Mouse (Mus musculus) yolk sac, embryonic 10.5 days (tissue): ENCODE results near the gene Acot1.

Source experiments
- DNase-seq: peaks from one replicate; pipeline ENCODE4 v3.0.0-alpha.2; 2017; ENCODE audit warnings: low spot score

Acot1 gene

DNA sequence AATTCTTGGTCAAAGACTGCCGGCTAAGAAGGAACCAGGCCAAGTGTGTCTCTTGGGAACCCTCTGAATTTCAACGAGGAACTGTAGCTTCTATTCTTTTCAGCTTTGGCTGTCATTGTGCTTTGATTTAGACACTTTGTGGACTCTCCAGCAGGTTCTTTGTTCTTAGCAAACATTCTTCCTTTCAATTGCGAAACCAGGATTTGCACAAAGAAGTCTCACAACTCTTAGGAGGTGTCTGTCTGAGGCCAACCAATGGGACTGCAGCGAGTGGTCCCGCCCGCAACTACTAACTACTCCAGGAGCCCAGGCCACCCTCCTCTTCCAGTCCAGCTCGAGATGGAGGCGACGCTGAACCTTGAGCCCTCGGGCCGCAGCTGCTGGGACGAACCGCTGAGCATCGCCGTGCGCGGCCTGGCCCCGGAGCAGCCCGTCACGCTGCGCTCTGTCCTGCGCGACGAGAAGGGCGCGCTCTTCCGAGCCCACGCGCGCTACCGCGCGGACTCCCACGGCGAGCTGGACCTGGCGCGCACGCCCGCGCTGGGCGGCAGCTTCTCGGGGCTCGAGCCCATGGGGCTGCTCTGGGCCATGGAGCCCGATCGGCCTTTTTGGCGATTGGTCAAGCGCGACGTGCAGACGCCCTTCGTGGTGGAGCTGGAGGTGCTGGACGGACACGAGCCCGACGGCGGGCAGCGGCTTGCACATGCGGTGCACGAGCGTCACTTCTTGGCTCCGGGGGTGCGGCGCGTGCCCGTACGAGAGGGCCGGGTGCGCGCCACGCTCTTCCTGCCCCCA, at the start of gene Acot1:
Acot1 (plus strand) TSS at position 320 of the 795 bp plus-strand sequence.
- peak; percentile 90 for DNase-seq

DNA sequence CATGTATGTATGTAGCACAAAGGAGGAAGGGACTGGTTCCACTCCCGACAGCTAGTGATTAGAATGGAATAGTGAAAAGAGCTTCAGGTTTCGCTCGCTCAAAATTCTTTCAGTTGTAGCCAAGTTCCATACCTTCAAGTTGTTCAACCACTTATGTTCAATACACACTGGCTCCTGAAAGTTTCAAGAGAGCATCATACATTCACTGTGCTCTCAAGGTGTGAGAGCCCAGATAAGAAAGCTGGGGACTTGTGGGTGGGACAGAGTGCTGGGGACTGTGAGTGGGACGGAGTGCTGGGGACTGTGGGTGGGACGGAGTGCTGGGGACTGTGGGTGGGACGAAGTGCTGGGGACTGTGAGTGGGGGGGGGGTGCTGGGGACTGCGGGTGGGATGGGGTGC, 44.1 kb upstream of the Acot1 start:
- DNase-seq, result no peak

DNA sequence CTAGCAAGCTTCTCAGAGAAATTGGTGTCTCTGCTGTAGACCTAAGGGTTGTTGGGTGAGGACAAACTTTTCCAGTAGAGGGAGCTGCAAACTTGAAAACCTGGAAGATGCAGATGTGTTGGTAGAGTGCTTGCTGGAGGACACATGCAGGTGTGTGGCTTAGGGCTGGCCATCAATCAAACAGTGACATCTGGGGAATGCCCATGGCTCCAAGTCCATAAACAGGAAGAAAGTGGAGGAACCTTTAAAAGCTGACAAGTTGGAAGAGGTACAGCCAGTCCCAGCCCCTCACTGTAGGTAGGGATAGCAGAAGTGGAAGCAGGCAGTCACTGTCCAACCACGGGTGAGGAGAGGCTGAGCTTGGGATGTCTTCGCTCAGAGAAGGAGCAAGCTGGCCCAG, 37.2 kb upstream of the Acot1 start:
- DNase-seq, result peak; percentile 55

DNA sequence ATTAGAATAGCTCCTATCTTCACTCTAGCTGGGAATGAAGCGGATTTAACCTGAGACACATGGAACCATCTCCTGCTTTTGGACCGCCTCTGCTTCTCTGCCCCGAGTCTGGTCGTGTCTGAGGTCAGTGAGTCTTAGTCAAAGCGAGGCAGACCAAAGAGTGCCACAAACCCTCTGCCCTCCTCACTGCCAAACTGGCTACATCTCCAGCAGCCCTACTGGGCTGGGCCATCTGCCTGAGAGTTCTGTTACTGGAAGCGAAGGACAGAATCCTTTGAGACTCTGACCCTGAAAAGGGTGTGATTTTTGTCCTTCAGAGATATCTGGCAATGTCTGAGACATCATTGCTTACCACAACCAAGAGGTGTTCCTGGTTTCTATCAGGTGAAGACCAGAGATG, 30.4 kb upstream of the Acot1 start:
- no peak for DNase-seq

DNA sequence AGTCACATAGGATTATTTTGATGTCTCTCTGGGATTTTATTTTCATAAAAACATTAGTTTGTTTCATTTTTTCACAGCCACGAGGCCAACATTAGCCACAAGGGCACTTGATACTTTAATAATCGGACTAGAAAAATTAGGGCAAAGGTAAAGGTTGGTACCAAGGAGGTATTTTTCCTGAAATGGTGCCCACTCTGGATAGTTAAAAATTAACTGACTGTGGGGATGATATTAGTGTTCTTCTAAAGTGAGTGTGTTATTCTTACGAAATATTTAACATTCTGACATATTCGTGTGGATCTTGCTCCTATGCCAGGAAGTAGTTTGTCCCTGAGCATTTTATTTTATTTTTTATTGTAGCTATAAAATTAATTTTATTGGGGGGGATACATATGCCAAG, 27.7 kb upstream of the Acot1 start:
- DNase-seq, result no peak

DNA sequence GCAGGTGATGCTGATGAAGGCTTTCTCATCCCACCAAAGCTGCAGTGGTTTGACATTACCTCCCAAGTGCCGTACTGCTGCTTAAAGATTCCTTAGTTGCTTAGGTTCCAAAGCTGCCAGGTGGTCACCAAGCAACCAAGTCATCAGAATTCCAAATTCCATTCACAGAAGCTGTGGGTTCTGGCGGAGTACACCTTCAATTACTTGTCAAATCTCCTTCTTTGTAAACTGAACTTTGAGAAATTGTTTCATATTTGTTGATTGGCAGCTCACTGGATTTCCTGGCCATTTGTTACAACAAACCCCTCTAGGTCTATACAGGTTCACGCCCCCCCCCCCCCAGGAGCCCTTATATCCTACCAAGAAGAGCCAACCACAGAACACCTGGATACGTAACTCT, 24.5 kb upstream of the Acot1 start, which contains the start of gene Heatr4:
Heatr4 (minus strand) TSS at position 101 of the 400 bp plus-strand sequence.
- DNase-seq, result no peak

DNA sequence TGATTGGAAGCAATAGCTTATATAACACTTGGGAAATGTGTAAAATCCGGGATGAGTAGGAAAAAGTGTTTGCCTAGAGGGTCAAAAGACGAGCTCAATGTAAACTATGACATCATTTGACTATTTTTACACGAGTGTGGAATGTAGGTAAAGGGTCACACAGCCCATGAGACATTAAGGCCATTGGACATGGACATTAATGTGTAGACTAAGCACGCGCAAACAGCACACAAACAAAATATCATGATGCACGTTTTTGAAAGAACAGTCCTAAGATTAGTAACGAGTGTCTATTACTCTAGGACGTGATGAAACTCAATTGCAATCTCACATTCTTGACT, 22.1 kb upstream of the Acot1 start:
- no peak for DNase-seq

DNA sequence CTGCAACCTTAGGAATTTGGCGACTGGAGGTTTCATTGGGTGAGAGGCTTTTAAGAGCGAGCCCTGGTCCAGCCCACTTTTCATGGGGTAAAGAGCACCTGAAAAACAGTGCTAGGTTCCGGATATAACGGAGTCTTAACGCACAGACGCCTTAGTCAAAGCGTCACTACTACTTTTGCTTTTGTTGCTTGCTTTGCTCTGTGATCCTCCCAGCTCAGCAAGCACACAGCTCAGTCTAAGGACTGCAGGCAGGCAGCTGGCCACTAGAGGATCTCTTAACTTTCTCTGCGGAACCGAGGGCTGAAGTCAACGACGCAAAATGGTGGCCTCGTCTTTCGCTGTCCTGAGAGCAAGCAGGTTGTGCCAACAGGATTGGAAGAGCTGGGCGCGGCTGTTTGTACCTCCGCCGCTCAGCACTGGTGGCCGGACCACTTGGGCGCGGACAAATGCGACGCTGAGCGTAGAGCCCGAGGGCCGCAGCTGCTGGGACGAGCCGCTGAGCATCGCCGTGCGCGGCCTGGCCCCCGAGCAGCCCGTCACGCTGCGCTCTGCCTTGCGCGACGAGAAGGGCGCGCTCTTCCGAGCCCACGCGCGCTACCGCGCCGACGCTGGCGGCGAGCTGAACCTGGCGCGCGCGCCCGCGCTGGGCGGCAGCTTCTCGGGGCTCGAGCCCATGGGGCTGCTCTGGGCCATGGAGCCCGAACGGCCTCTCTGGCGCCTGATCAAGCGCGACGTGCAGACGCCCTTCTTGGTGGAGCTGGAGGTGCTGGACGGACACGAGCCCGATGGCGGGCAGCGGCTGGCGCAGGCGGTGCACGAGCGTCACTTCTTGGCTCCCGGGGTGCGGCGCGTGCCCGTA, 21.5 kb upstream of the Acot1 start, which contains the start of gene Acot2:
Acot2 (plus strand) TSS at position 279 of the 859 bp plus-strand sequence.
- DNase-seq, result peak; percentile 84

DNA sequence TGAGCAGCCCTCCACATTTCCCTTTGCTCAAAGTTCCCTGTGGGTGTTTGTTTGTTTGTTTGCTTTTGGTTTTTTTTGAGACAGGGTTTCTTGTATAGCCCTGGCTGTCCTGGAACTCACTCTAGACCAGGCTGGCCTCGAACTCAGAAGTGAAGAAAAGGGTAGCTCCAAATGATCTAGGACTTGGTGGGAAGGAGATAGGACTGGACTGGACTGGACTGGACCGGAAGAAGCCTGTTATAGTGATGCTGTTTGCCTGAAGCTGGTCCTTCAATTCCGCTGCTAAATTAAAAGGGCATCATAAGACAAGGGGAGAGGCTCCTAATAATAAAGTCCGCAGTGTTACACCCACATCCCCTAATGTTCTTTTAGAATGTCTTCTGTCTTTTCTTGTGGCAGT, 20.8 kb upstream of the Acot1 start:
- no peak for DNase-seq

DNA sequence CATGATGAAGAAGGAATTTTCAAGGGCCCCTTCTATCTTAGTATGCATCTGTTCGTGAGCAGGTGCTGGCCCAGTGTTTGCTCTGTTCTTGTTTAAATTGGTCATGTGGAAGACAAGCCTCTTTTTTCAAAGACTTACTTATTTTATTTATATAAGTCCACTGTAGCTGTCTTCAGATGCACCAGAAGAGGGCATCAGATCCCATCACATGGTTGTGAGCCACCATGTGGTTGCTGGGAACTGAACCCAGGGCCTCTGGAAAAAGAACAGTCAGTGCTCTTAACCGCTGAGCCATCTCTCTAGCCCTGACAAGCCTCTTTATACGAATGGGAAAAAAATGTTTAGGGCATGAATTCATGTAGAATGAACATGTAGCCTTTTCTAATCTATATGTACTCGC, 19.9 kb upstream of the Acot1 start:
- DNase-seq, result no peak

DNA sequence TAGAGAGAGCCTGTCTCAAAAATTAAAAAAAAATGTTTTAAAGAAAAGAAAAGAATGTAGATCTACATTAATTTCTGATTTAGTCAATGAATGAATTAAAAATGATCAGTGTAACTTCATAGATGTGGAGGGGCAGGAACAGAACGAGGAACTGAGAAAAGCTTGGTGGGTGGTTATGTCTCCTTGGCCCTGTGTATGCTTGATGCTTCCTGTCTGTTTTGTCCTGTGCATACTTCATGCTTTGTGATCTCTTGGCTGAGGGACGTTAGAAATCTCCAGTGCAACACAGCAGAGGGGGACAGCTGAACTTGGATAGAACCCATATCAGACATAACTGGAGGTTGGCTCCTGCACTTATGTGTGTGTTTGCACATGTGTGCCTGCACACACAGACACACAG, 12.1 kb upstream of the Acot1 start:
- no peak for DNase-seq

DNA sequence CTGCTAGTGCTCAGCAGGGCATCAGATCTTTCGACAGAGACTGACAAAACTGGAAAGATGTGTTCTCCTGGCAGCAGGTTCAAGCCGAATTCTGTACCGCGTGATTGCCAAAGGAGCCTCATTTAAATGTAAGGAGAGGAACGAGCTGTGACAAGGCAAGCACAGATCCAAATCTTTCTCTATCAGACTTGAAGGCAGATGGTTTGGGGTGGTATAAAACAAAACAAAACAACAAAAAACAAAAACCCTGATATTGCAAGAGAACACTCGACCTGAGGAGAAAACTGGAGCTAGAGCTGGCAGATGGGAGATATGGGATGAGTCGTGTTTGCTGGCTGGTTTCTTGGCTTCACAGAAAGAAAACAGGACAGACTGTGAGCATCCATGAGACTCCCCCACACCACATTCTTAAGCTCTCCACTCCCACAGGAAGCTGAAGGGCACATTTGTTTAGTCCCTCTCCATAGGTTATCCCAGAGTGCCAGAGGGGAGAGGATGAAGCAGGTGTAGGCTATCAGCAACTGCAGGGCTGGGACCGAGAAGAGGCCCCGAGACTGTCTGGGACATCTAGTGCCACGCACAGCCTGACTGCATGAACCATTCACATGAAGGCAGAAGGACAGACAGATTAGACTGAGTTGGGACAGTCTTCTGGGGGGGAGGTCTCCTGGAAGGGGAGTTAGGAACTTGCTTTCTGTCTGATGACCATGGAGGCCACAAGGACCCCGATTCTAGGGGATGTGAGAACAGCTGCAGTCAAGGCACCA, 10.8 kb upstream of the Acot1 start:
- DNase-seq, result no peak

DNA sequence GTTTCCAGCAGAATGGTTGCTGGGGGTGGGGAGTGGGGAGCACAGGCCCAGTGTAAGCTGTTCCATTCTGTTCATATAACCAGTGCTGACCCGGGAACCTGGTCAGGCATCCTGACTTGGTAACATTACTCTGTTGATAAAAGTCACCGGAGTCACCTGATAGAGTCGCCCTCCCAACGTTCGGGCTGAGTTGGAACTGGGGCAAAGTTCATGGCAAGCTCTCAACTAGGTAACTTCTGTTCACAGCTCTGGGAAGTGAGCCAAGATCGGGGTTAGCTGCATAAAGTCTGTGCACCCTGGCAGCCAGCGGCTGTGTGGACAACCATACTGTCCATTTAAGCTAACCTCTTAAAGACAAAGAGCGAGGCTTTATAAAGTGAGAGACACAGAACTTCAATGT, 10.1 kb upstream of the Acot1 start:
- peak; percentile 82 for DNase-seq

DNA sequence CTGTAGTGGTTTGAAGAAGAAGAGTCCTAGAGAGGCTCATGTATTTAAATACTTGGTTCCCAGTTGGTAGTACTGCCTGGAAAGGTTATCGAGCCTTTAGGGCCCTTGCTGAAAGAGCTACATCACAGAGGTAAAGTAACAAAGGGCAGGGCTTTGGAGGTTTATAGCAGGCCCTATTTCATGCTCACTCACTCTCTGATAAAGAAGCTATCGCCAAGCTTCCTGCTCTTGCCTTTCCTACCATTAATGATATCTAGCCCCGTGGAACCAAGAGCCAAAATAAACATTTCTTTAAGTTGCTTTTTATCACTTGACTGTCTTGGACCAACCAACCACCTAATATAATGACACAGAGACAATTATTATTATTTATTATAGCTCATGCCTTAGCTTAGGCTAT, 8.9 kb upstream of the Acot1 start:
- DNase-seq, result no peak

DNA sequence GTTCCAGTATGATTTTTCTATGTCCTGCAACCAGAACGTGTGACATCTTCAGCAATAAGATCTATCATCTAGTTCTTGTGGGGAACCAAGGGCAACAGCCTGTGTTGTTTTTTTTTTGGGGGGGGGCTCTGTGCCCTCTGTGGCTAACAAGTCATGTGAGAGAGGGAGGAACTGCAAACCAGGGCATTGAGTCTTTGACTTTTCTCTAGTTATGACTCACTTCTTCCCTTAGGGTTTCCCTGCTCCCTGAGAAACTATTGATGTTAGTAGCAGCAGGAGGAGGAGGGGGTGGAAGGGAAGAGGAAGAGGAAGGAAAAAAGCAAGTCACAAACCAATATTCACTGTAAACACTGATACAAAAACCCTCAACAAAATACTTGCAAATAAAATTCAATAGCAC, 5.4 kb upstream of the Acot1 start:
- no peak for DNase-seq

DNA sequence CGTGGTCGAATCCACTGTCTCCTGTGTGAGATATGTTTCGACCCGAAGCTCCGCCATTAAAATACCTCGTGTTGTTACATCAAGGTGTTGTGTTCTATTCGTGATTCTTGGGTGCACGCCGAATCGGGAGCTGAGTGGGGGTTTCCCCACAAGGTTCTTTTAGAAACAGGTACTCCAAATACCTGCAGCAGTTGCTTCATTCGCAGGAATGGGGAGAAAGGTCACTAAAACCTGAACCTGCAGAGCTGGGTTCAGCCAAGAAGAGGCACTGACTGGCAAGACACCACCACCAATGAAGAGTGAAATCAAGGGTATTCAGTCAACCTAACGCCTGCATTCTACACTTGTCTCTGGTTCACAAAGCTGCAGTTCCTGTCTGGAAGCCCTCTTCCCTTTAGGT, 1.0 kb upstream of the Acot1 start:
- no peak for DNase-seq

DNA sequence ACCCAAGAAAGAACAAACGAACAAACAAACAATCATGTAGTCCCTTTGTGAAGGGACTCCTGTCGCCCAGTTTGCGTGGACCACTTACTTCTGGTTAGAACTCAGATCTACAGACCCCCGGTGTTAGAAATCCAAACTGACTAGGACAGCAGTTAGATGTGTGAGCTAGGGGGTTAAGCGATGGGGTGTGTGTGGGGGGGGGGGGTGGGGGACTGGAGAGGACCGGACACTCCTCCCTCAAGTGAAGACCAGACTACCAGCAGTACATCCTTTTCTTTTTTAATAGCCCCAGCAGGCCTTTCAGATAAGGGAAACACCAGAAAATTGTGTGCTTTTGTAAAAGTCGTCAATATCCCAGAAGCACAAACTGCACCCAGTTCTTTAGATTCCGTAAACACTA, 561 bp upstream of the Acot1 start:
- DNase-seq, result no peak

DNA sequence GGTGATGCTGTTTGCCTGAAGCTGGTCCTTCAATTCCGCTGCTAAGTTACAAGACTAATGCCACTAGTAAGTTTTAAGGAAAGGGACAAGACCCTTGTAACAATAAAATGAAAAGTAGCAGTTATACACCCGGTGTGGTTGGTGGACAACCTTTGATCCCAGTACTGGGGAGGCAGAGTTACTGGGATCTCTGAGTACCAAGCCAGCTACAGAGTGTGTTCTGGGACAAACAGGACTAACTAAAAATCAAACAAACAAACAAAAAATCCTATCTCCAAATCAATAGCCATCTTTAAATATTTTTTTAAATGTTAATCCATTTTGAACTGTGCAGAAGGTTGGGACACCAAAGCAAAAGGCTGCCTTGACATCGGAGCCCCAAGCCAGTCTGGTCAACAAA, 911 bp downstream of the Acot1 start:
- DNase-seq, result no peak

DNA sequence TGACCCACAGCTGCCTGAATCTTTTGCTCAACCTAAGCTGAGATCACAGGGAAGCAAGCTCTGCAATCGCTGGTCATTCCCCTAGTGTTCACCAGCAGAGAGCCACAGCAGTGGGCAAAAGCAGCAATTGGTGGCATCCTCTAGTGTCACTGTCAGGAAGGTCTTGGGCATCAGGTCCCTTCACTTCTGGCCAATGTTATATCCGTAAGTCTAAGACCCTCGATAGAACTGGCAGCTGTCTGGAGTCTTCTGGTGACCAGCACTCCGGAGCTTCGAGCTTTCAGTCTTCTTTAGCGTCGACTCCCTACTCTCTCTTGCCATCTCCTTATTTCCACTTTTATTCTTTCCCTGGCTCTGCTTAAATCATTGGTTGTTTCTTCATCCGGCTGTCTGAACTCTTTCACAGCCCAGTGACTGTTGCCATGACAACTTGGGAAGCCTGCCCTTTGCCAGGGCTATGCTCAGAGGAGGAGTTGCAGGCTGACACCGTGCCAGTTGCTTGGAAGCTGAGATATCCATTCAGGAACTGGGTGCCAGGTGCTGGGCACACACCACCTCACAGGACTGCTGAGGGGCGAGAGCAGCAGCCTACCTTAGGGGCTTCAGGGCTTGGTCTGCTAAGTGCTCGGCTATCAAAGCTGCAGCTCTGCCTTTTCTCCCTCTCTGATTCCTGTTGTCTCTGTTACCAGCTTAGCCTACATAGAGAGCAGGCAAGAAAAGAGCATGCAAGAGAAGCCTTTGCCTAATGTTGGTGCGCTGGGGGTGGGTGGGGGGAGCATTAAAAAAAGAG, 2.2 kb downstream of the Acot1 start:
- DNase-seq, result no peak

DNA sequence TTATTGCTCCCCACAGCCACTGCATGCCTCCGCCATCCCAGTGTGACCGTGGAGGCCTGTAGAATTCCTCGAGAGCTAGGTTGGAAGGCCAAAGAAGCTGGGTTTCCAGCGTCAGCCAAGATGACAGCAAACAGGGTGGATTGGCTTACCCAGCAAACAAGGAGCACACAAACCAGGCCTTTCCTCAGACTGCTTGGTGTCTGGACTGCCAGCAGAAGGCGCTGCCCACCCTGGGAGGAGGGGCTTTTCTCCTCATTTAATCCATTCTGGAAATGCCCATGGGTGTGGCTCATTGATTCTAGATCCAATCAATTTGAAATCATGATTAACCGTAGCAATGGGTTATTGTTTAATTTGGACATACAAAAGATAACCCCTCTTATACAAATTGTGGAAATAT, 3.8 kb downstream of the Acot1 start:
- DNase-seq, result no peak

DNA sequence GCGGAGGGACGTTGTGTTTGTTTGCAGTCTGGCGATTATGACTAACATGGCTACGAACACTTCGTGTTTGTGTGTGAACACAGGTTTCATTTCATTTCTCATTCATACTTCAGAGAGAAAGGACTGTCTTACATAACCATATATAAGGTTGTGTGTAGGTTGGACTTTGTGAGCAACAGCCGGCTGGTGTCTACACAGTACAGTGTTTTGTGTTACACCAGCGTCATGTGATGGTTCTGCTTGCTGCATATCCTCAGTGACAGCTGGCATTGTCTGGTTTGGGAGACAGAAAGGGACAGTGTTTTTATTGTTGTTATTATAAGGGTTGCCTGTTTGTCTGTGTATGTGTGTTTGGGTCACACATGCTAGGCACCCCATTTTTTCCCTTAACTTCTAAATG, 4.4 kb downstream of the Acot1 start:
- no peak for DNase-seq

DNA sequence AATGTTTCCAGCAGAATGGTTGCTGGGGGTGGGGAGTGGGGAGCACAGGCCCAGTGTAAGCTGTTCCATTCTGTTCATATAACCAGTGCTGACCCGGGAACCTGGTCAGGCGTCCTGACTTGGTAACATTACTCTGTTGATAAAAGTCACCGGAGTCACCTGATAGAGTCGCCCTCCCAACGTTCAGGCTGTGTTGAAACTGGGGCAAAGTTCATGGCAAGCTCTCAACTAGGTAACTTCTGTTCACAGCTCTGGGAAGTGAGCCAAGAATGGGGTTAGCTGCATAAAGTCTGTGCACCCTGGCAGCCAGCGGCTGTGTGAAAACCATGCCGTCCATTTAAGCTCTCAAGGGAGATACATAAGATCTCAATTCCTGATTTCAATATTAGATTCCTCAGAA, 11.2 kb downstream of the Acot1 start:
- peak; percentile 88 for DNase-seq
